Mouse (Mus musculus) left cerebral cortex, adult 11 months (tissue): ENCODE measurements around the gene Hmgb1.

Source experiments
- DNase-seq: peaks from one replicate; pipeline ENCODE4 v3.0.0; 2022; ENCODE audit warnings: low spot score

Gene Hmgb1

GRCm38 (mm10) chr5:149184104-149184843 is at the start of gene Hmgb1, which contains the start of gene Uspl1:
Gene Hmgb1, minus strand, starts transcription at chr5:149184489.
Gene Uspl1, plus strand, starts transcription at chr5:149184350.
- DNase-seq, result peak; percentile 99

- no peak for DNase-seq
Measured at GRCm38 (mm10) chr5:149229619-149230339, 45.5 kb upstream of the Hmgb1 start.

GRCm38 (mm10) chr5:149228700-149229618 is 44.7 kb upstream of the Hmgb1 start:
- DNase-seq, result peak; percentile 94

- no peak for DNase-seq
Measured at GRCm38 (mm10) chr5:149224666-149225065, 40.4 kb upstream of the Hmgb1 start.

GRCm38 (mm10) chr5:149221355-149221754 is 37.1 kb upstream of the Hmgb1 start:
- DNase-seq, result no peak

GRCm38 (mm10) chr5:149219493-149219892 is 35.2 kb upstream of the Hmgb1 start:
- no peak for DNase-seq

GRCm38 (mm10) chr5:149217524-149218357 is 33.5 kb upstream of the Hmgb1 start:
- no peak for DNase-seq

- DNase-seq, result no peak
Measured at GRCm38 (mm10) chr5:149215540-149215939, 31.3 kb upstream of the Hmgb1 start.

- no peak for DNase-seq
Measured at GRCm38 (mm10) chr5:149212806-149213205, 28.5 kb upstream of the Hmgb1 start.

- no peak for DNase-seq
Measured at GRCm38 (mm10) chr5:149211041-149211440, 26.8 kb upstream of the Hmgb1 start.

GRCm38 (mm10) chr5:149209328-149209727 is 25.0 kb upstream of the Hmgb1 start:
- no peak for DNase-seq

- no peak for DNase-seq
Measured at GRCm38 (mm10) chr5:149208776-149209175, 24.5 kb upstream of the Hmgb1 start.

GRCm38 (mm10) chr5:149207661-149208060 is 23.4 kb upstream of the Hmgb1 start:
- DNase-seq, result no peak

GRCm38 (mm10) chr5:149206286-149206685 is 22.0 kb upstream of the Hmgb1 start:
- DNase-seq, result no peak

- DNase-seq, result no peak
Measured at GRCm38 (mm10) chr5:149205265-149205664, 21.0 kb upstream of the Hmgb1 start.

GRCm38 (mm10) chr5:149204822-149205221 is 20.5 kb upstream of the Hmgb1 start:
- DNase-seq, result no peak

- no peak for DNase-seq
Measured at GRCm38 (mm10) chr5:149203796-149204375, 19.6 kb upstream of the Hmgb1 start.

GRCm38 (mm10) chr5:149202941-149203340 is 18.7 kb upstream of the Hmgb1 start:
- DNase-seq, result no peak

GRCm38 (mm10) chr5:149198782-149199181 is 14.5 kb upstream of the Hmgb1 start:
- no peak for DNase-seq

- no peak for DNase-seq
Measured at GRCm38 (mm10) chr5:149196611-149197010, 12.3 kb upstream of the Hmgb1 start.

GRCm38 (mm10) chr5:149190160-149190559 is 5.9 kb upstream of the Hmgb1 start:
- no peak for DNase-seq
